Mouse (Mus musculus) heart, postnatal 0 days (tissue): ENCODE measurements around the gene Epha4.

Experiments used
- CTCF ChIP-seq: IDR thresholded peaks from 2 replicates; pipeline ENCODE4 v1.5.1; 2016; ENCODE audit warnings: antibody characterized with exemption, control low read depth, low read depth
- EP300 ChIP-seq: IDR thresholded peaks from 2 replicates; pipeline ENCODE4 v1.6.1; 2016; ENCODE audit warnings: antibody characterized with exemption, low read depth

- TF ChIP-seq CTCF, result peak; percentile 53
- TF ChIP-seq EP300, result no peak
These were observed 1.4 kb downstream of the Epha4 start for GRCm38 (mm10) chr1:77513411-77513941.
